Mouse (Mus musculus) E14TG2a.4 (cell line): ENCODE results near the gene Treml4.

Experiments used
- H3K27me3 ChIP-seq: 2 replicates; pipeline ENCODE4 v1.6.1; 2014; ENCODE audit warnings: low read length, control low read depth; ENCODE audit not compliant: insufficient read depth
- H3K36me3 ChIP-seq: 2 replicates; pipeline ENCODE4 v1.6.1; 2014; ENCODE audit warnings: low read length, control low read depth; ENCODE audit not compliant: insufficient read depth
- H3K4me1 ChIP-seq: replicated peaks from 2 replicates; pipeline ENCODE4 v1.6.1; 2014; ENCODE audit warnings: low read depth, low read length, control low read depth
- H3K4me3 ChIP-seq: replicated peaks from 2 replicates; pipeline ENCODE4 v1.5.1; 2014; ENCODE audit warnings: mild to moderate bottlenecking, low read length
- H3K9me3 ChIP-seq: 2 replicates; pipeline ENCODE4 v1.6.1; 2014; ENCODE audit warnings: low read length, control low read depth
- CTCF ChIP-seq: conservative IDR thresholded peaks from 2 replicates; pipeline ENCODE4 v1.5.1; 2014; ENCODE audit warnings: low read length
- NANOG ChIP-seq: IDR thresholded peaks from 2 replicates; pipeline ENCODE4 v1.6.1; 2014; ENCODE audit warnings: borderline replicate concordance, low read length, mixed read lengths
- POU5F1 ChIP-seq: IDR thresholded peaks from 2 replicates; pipeline ENCODE4 v1.6.1; 2014; ENCODE audit warnings: low read length, borderline replicate concordance

Treml4 gene

GRCm38 (mm10) chr17:48278381-48278780, 14.3 kb downstream of the Treml4 start:
- H3K4me1 ChIP-seq: peaks cover 23% of the 10 kb centered on the region
- H3K27me3 ChIP-seq: peaks cover 6% of the 10 kb centered on the region; the same call in 1 of the 2 replicates
- H3K9me3 ChIP-seq: no peaks in the 10 kb centered on the region
- no peak overlapping the region for H3K4me3 ChIP-seq
- TF ChIP-seq POU5F1 (no peak), CTCF (no peak), NANOG (no peak)
- H3K36me3 ChIP-seq: no peaks in the 10 kb centered on the region

DNA sequence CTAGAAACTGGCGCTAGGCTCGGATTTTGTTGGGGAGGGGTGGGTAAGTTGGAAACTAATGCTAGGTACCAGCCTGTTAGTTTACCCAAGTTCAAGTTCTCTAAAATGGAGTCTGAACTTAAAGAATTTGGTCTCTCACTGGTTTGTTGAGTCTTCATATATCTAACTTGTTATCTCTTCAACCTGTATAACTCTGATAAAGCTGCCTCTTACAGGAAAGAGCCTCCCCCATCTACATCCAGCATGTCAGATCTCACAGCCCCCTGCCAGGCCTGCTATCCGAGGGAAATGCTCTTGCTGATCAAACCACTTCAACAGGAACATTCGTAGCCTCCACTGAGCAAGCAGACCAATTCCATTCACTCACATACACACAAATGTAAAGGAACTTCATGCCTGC, 14.9 kb downstream of the Treml4 start:
- Histone ChIP-seq H3K4me1 (peaks cover 23% of the 10 kb centered on the region), H3K4me3 (no peak overlapping the region), H3K36me3 (no peaks in the 10 kb centered on the region), H3K27me3 (peaks cover 6% of the 10 kb centered on the region; the same call in 1 of the 2 replicates), H3K9me3 (no peaks in the 10 kb centered on the region)
- TF ChIP-seq NANOG (no peak), POU5F1 (no peak), CTCF (no peak)

- Histone ChIP-seq H3K4me3 (peak overlapping the region; percentile 58), H3K27me3 (peaks cover 6% of the 10 kb centered on the region; the same call in 1 of the 2 replicates), H3K4me1 (peaks cover 11% of the 10 kb centered on the region), H3K9me3 (no peaks in the 10 kb centered on the region), H3K36me3 (no peaks in the 10 kb centered on the region)
- TF ChIP-seq POU5F1 (no peak), NANOG (no peak), CTCF (no peak)
These were observed 17.0 kb downstream of the Treml4 start for GRCm38 (mm10) chr17:48280943-48281738.

GRCm38 (mm10) chr17:48281739-48282085, 17.6 kb downstream of the Treml4 start:
- Histone ChIP-seq H3K27me3 (peaks cover 6% of the 10 kb centered on the region; the same call in 1 of the 2 replicates), H3K9me3 (no peaks in the 10 kb centered on the region), H3K4me3 (peak overlapping the region; percentile 58), H3K4me1 (peaks cover 15% of the 10 kb centered on the region), H3K36me3 (no peaks in the 10 kb centered on the region)
- TF ChIP-seq CTCF (no peak), NANOG (no peak), POU5F1 (no peak)

DNA sequence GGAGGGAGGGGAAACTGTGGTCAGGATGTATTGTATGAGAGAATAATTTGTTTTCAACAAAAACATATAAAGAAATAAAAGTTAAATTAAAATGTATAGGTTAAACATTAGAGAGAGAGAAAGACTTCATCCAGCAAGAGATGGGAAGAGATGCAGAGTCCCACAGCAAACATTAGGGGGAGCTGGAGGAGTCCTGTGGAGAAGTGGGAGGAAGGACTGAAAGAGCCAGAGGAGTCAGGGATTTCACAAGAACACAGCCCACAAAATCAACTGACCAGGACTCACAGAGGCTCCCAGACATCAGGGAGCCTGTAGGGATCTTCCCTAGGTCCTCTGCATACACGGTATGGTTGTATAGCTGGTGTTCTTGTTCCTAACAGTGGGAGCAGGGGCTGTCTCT, 22.7 kb downstream of the Treml4 start:
- TF ChIP-seq POU5F1 (no peak), CTCF (peak; percentile 31; the same call in 1 of the 2 replicates), NANOG (no peak)
- Histone ChIP-seq H3K9me3 (peaks cover 10% of the 10 kb centered on the region), H3K4me1 (peaks cover 9% of the 10 kb centered on the region), H3K27me3 (no peaks in the 10 kb centered on the region), H3K36me3 (no peaks in the 10 kb centered on the region), H3K4me3 (no peak overlapping the region)

GRCm38 (mm10) chr17:48287276-48287675, 23.2 kb downstream of the Treml4 start:
- H3K9me3 ChIP-seq: peaks cover 10% of the 10 kb centered on the region
- no peak overlapping the region for H3K4me3 ChIP-seq
- H3K36me3 ChIP-seq: no peaks in the 10 kb centered on the region
- no peaks in the 10 kb centered on the region for H3K27me3 ChIP-seq
- H3K4me1 ChIP-seq: peaks cover 8% of the 10 kb centered on the region
- TF ChIP-seq CTCF (peak; percentile 42), POU5F1 (no peak)

DNA sequence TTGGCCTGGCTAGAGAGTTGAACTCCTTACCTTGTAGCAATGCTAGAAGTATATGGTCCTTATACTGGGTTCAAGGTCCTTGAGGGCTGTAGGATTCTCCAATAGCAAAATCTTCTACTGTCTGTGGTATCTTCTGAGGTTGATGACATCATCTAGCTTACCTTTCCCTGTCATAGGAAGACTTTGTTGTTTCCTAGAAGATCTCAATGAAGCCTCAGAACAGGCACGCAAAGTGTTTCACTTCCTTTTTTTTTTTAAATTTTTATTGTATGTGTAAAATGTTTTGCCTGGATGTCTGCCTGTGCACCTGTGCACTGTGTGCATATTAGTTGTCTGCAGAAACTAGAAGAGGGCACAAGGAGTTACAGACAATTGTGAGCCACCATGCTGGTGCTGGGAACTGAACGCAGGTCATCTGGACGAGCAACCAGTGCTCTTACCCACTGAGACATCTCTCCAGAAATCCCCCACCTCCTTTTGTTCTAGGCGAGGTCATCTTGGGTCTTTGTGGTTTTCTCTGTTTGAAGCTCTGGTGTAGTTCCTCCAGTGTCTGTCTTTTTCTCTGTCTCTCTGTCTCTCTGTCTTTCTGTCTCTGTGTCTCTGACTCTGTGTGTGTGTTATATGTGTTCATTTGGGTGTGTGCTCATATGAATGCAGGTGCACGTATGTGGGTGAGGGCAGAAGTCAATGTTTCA, 29.6 kb downstream of the Treml4 start:
- peaks cover 7% of the 10 kb centered on the region for H3K9me3 ChIP-seq
- peaks cover 19% of the 10 kb centered on the region for H3K4me1 ChIP-seq
- no peak overlapping the region for H3K4me3 ChIP-seq
- TF ChIP-seq CTCF: no peak
- no peak for TF ChIP-seq POU5F1
- no peak for TF ChIP-seq NANOG
- no peaks in the 10 kb centered on the region for H3K27me3 ChIP-seq
- no peaks in the 10 kb centered on the region for H3K36me3 ChIP-seq

DNA sequence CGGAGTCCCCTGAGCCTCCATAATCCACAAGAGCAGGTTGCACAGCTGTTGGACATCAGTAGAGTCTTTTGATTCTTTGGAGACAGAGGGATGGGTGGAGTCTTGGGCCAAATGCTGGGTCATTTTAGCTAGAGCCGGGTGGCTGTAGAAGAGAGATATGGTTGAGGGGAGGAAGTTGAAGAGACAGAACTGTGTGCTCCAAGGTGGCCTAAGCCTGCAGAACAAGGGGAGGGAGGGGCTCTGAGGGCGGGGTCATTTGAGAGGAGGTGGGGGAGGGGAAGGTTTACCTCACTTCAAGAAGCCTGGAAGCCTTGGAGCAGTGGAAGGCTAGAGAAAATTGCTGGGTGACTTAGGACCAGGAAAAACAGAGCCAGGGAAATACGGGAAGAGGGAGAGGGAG, 35.1 kb downstream of the Treml4 start, which contains the start of gene Treml2:
Gene Treml2 (plus strand): TSS at position 296 of the 400 bp plus-strand sequence.
- Histone ChIP-seq H3K4me3 (0 out of 2 replicates have a peak within 1 kb of the TSS, but pooled peaks have one; percentile 10), H3K9me3 (no peaks in the 10 kb centered on the region), H3K36me3 (no peaks in the 10 kb centered on the region), H3K4me1 (peaks cover 55% of the 10 kb centered on the region), H3K27me3 (no peaks in the 10 kb centered on the region)
- TF ChIP-seq CTCF (no peak), NANOG (no peak), POU5F1 (no peak)
